Comparison of ENCODE assay signal across 8 mouse cellular contexts in genomic region chr5:138993371-138994107, GRCm38 (mm10). TPM values are rescaled to one million over a fixed set of nuclear protein-coding genes. Genes with fewer than 3 reads are reported as not detected.
DNase-seq lines count a peak whose midpoint lies in the region; ATAC-seq and TF ChIP-seq lines count a peak whose summit lies in the region.

No protein-coding gene starts in this region.

- peaks cover 19% of the 10 kb centered on the region for H3K36me3 ChIP-seq in C2C12 (ENCODE audit: control insufficient read depth, insufficient read depth)
- H3K36me3 ChIP-seq in forebrain, embryonic 14.5 days (ENCODE audit: control insufficient read depth, insufficient read depth, low read length), result no peaks in the 10 kb centered on the region
- no peaks in the 10 kb centered on the region for H3K36me3 ChIP-seq in limb, embryonic 13.5 days

- no peak for TF ChIP-seq POLR2A in olfactory bulb, adult 2 months (IDR thresholded peaks at IDR 0.05; ENCODE audit: insufficient read depth, low read depth, low read length)

- peak overlapping the region; percentile 84 for H3K4me2 ChIP-seq in forebrain, embryonic 14.5 days (ENCODE audit: low read length)
- H3K4me2 ChIP-seq in limb, embryonic 13.5 days (replicated peaks), result peak overlapping the region; percentile 96

- ATAC-seq in forebrain, embryonic 14.5 days, result no peak
- no peak for ATAC-seq in limb, embryonic 13.5 days (ENCODE audit: low FRiP score, low read depth)

- TF ChIP-seq CTCF in C2C12 (IDR thresholded peaks at IDR 0.05; ENCODE audit: control insufficient read depth, insufficient read depth, insufficient read length), result no peak
- TF ChIP-seq CTCF in olfactory bulb, adult 2 months (IDR thresholded peaks at IDR 0.05; ENCODE audit: insufficient read depth, low read depth, low read length), result no peak

- no peaks in the 10 kb centered on the region for H3K9me3 ChIP-seq in forebrain, embryonic 14.5 days (replicated peaks; ENCODE audit: control insufficient read depth, low read length)
- no peaks in the 10 kb centered on the region for H3K9me3 ChIP-seq in limb, embryonic 13.5 days

- peak; percentile 40 for DNase-seq in adrenal gland, postnatal 10 days
- DNase-seq in adrenal gland, adult 8-10 months, result no peak
- DNase-seq in forebrain, embryonic 14.5 days (ENCODE audit: low spot score), result no peak
- DNase-seq in spleen, postnatal 14 days (ENCODE audit: low spot score in 2 of 2), result no peak
- no peak for DNase-seq in frontal cortex, postnatal 25 days (ENCODE audit: low spot score in 2 of 2)

- peaks cover 51% of the 10 kb centered on the region for H3K79me3 ChIP-seq in C2C12 (ENCODE audit: low read depth)

- H3K27me3 ChIP-seq in C2C12 (ENCODE audit: control insufficient read depth, insufficient read depth, insufficient read length), result no peaks in the 10 kb centered on the region
- H3K27me3 ChIP-seq in forebrain, embryonic 14.5 days (replicated peaks; ENCODE audit: control insufficient read depth, insufficient read depth, low read length), result peaks cover 47% of the 10 kb centered on the region
- H3K27me3 ChIP-seq in limb, embryonic 13.5 days, result peaks cover 89% of the 10 kb centered on the region

- under 1% methylated on average over 39 of the region's 40 CpGs for WGBS in forebrain, embryonic 14.5 days
- 0% methylated on average over 40 of the region's 40 CpGs for WGBS in limb, embryonic 13.5 days
- WGBS in olfactory bulb, adult 2 months, result 1% methylated on average over 40 of the region's 40 CpGs

- peaks cover 47% of the 10 kb centered on the region for H3K4me1 ChIP-seq in forebrain, embryonic 14.5 days (ENCODE audit: control insufficient read depth, insufficient read depth, low read length)
- H3K4me1 ChIP-seq in limb, embryonic 13.5 days, result peaks cover 67% of the 10 kb centered on the region
- peaks cover 54% of the 10 kb centered on the region for H3K4me1 ChIP-seq in olfactory bulb, adult 2 months (ENCODE audit: control insufficient read depth, insufficient read depth, low read length)

- peaks cover 68% of the 10 kb centered on the region for H3K79me2 ChIP-seq in C2C12 (ENCODE audit: control insufficient read depth, insufficient read depth)

- H3K27ac ChIP-seq in forebrain, embryonic 14.5 days (ENCODE audit: low read depth, low read length), result no peak overlapping the region
- peak overlapping the region; percentile 79; the same call in 1 of the 2 replicates for H3K27ac ChIP-seq in limb, embryonic 13.5 days
- no peak overlapping the region for H3K27ac ChIP-seq in olfactory bulb, adult 2 months (ENCODE audit: insufficient read depth, low read depth, low read length)

- H3K9ac ChIP-seq in forebrain, embryonic 14.5 days (ENCODE audit: low read length), result peak overlapping the region; percentile 77
- H3K9ac ChIP-seq in limb, embryonic 13.5 days, result peak overlapping the region; percentile 81

- H3ac ChIP-seq in C2C12 (ENCODE audit: control insufficient read depth, insufficient read length, low read depth), result peak overlapping the region; percentile 43

- H3K4me3 ChIP-seq in C2C12 (ENCODE audit: insufficient read depth, poor library complexity, severe bottlenecking), result peak overlapping the region; percentile 57
- H3K4me3 ChIP-seq in forebrain, embryonic 14.5 days (ENCODE audit: low read depth, low read length), result peak overlapping the region; percentile 63
- peak overlapping the region; percentile 72 for H3K4me3 ChIP-seq in limb, embryonic 13.5 days
- peak overlapping the region; percentile 74 for H3K4me3 ChIP-seq in olfactory bulb, adult 2 months (ENCODE audit: insufficient read depth, low read depth, low read length)

TF ChIP-seq in C2C12, 6 proteins besides CTCF, POLR2A, EP300 and RAD21:
- no peak for TF ChIP-seq MAX (IDR thresholded peaks at IDR 0.05)
- no peak for TF ChIP-seq CEBPB (IDR thresholded peaks at IDR 0.05; ENCODE audit: low read depth)
- no peak for TF ChIP-seq MYOG (IDR thresholded peaks at IDR 0.05; ENCODE audit: control insufficient read depth, extremely low read depth, insufficient read length)
- TF ChIP-seq MYOD1 (IDR thresholded peaks at IDR 0.05; ENCODE audit: control insufficient read depth, insufficient read length, low read depth), result no peak
- no peak for TF ChIP-seq FOSL1 (IDR thresholded peaks at IDR 0.05; ENCODE audit: insufficient read depth, low read length, poor library complexity, severe bottlenecking)
- no peak for TF ChIP-seq USF1 (IDR thresholded peaks at IDR 0.05; ENCODE audit: low read depth)

RNA-seq across cellular contexts. Expression of gene Pdgfa, which starts 3.6 kb away (rescaled TPM):
- total RNA-seq in adrenal gland, postnatal 10 days (2021), result 10 to 100 TPM; 22.0 to 23.3 TPM
- total RNA-seq in adrenal gland, adult 8-10 months (2022), result 10 to 100 TPM; 25.6 to 51.6 (median 36.7) TPM
- polyA plus RNA-seq in C2C12 (2012; fragmentation: generic; extraction: Trizol), result 56.4 TPM
- polyA plus RNA-seq in forebrain, embryonic 14.5 days (2014; fragmentation: Nextera tagmentation; extraction: Ambion mirVana), result 14.5 and 15.6 TPM in 2 replicates
- polyA plus RNA-seq in limb, embryonic 13.5 days (2015; fragmentation: Nextera tagmentation; extraction: Ambion mirVana), result 47.4 and 52.1 TPM in 2 replicates
- not detected in 2 replicates for polyA plus RNA-seq in olfactory bulb, adult 2 months (2012; ENCODE audit: insufficient read depth, insufficient read length, low replicate concordance, missing spikeins)

Comparison
In these comparisons a context has a peak if more than half of its experiments do, and no peak if none do; other contexts are left out.
1. RNA of gene Pdgfa, which starts 3.6 kb away (polyA plus RNA-seq): 56.4 TPM in C2C12 (single experiment), 47.4 to 52.1 TPM in limb, embryonic 13.5 days and 14.5 to 15.6 TPM in forebrain, embryonic 14.5 days; not detected in olfactory bulb, adult 2 months; every median in the first group is over 10 times any median in the second.
2. Peak in every context shown above with its lines, with median percentiles within 50 percentile points of each other: H3K4me3 ChIP-seq.